Mouse (Mus musculus) gastrocnemius, adult 18-20 months (tissue): ENCODE results near the gene Lrrc23. TPM values are rescaled to one million over a fixed set of nuclear protein-coding genes. Genes with fewer than 3 reads are reported as not detected.
"Not testable (repeated sequence)": the region's sequence is repeated elsewhere in the genome, so short reads cannot be mapped to it uniquely, and the experiment has no call there.

ENCODE experiments used
- DNase-seq: peaks from one replicate; pipeline ENCODE4 v3.0.0; 2021; ENCODE audit warnings: low spot score
- total RNA-seq, 2 experiments: library from RNA; stranded (reverse); gene quantifications; 2 replicates each; pipeline ENCODE4 v1.2.3; 2021

Gene Lrrc23
- total RNA-seq, 2 experiments from 2014 or later, result 0.31 TPM; not detected in 1

- no peak for DNase-seq
Observed at GRCm38 (mm10) chr6:124807986-124808357, 28.4 kb upstream of the Lrrc23 start.

GRCm38 (mm10) chr6:124807366-124807765, 27.8 kb upstream of the Lrrc23 start:
- DNase-seq, result no peak

GRCm38 (mm10) chr6:124806446-124807140, 27.1 kb upstream of the Lrrc23 start:
- no peak for DNase-seq

- DNase-seq, result peak; percentile 95
Observed at GRCm38 (mm10) chr6:124805341-124806321, 26.1 kb upstream of the Lrrc23 start.

GRCm38 (mm10) chr6:124804341-124804740, 24.8 kb upstream of the Lrrc23 start:
- DNase-seq, result no peak

GRCm38 (mm10) chr6:124803691-124804090, 24.2 kb upstream of the Lrrc23 start:
- not testable (repeated sequence) for DNase-seq

- no peak for DNase-seq
Observed at GRCm38 (mm10) chr6:124803061-124803460, 23.5 kb upstream of the Lrrc23 start.

GRCm38 (mm10) chr6:124802400-124802799, 22.9 kb upstream of the Lrrc23 start:
- DNase-seq, result not testable (repeated sequence)

GRCm38 (mm10) chr6:124796200-124796599, 16.7 kb upstream of the Lrrc23 start:
- no peak for DNase-seq

GRCm38 (mm10) chr6:124795781-124796180, 16.3 kb upstream of the Lrrc23 start:
- DNase-seq, result no peak

- DNase-seq, result no peak
Observed at GRCm38 (mm10) chr6:124791911-124792310, 12.4 kb upstream of the Lrrc23 start.

- DNase-seq, result no peak
Observed at GRCm38 (mm10) chr6:124790121-124790520, 10.6 kb upstream of the Lrrc23 start.

- no peak for DNase-seq
Observed at GRCm38 (mm10) chr6:124789519-124789918, 10.0 kb upstream of the Lrrc23 start.

- DNase-seq, result no peak
Observed at GRCm38 (mm10) chr6:124787722-124788121, 8.2 kb upstream of the Lrrc23 start.

GRCm38 (mm10) chr6:124786756-124787420, 7.4 kb upstream of the Lrrc23 start:
- no peak for DNase-seq

GRCm38 (mm10) chr6:124782436-124782835, 2.9 kb upstream of the Lrrc23 start:
- no peak for DNase-seq

GRCm38 (mm10) chr6:124780917-124781316, 1.4 kb upstream of the Lrrc23 start:
- DNase-seq, result no peak

GRCm38 (mm10) chr6:124779984-124780416, 473 bp upstream of the Lrrc23 start:
- no peak for DNase-seq

GRCm38 (mm10) chr6:124770511-124770910, 9.0 kb downstream of the Lrrc23 start:
- DNase-seq, result no peak

- no peak for DNase-seq
Observed at GRCm38 (mm10) chr6:124770013-124770412, 9.5 kb downstream of the Lrrc23 start.

GRCm38 (mm10) chr6:124769101-124769765, 10.3 kb downstream of the Lrrc23 start, which contains the start of gene Eno2:
TSS of gene Eno2 (minus strand) at chr6:124769673.
- no peak for DNase-seq
